Mouse (Mus musculus): ENCODE measurements around the gene Thsd4.
A peak's percentile ranks its signal among the peaks of the same experiment; 100 is the strongest.
"Not testable (repeated sequence)": the region's sequence is repeated elsewhere in the genome, so short reads cannot be mapped to it uniquely, and the experiment has no call there.

Gene Thsd4

GRCm38 (mm10) chr9:60305204-60305840 lies 216.5 kb downstream of the Thsd4 start:
- no peak for DNase-seq

DNA sequence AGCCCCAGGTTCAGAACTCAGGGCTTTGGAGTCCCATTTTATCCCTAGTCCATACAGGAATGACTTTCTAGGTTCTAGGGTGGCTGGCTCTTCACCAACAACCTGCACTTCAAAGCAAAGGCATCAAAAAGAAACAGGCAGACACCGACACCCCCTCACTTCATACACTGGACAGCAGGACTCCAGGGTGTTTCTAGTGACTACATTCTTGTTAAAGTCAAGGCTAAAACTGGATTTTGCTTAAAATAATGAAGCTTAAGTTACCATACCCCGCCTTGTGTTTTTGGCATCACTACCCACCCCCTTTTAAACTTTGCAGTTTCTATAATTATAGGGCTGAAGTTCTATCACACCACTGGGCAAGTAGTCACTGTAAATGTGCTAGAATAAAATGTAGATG lies 225.6 kb downstream of the Thsd4 start:
- no peak for DNase-seq

DNA sequence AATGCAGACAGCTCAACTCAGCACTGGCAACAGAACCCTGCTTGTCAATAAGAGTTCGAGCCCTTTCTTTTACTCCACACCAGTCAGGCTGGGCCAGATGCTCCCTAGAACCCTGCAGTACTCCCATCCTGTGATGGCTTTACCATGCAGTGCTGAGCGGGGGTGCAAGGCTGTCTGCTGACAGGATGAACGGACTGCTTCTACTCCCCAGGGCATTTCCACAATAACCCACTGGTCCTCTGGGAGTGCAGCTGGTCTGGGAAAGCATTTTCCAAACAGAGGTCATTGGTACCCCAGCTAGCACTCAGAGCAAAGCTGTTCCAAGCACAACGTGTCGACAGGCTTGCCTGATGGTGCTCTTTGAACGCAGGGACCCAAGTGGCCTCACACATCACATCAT lies 226.6 kb downstream of the Thsd4 start:
- no peak for DNase-seq

GRCm38 (mm10) chr9:60293129-60293528 lies 228.7 kb downstream of the Thsd4 start:
- no peak for DNase-seq

- DNase-seq = peak; percentile 43 to 77
These were observed 231.1 kb downstream of the Thsd4 start for GRCm38 (mm10) chr9:60290780-60291179.

GRCm38 (mm10) chr9:60288789-60289188 lies 233.1 kb downstream of the Thsd4 start:
- no peak for DNase-seq

GRCm38 (mm10) chr9:60286390-60286789 lies 235.5 kb downstream of the Thsd4 start:
- no peak for DNase-seq

- DNase-seq = no peak
These were observed 236.8 kb downstream of the Thsd4 start for GRCm38 (mm10) chr9:60285047-60285462.

GRCm38 (mm10) chr9:60284318-60284717 lies 237.5 kb downstream of the Thsd4 start:
- no peak for DNase-seq

GRCm38 (mm10) chr9:60283546-60283945 lies 238.3 kb downstream of the Thsd4 start:
- DNase-seq = peak; percentile 22 to 23

DNA sequence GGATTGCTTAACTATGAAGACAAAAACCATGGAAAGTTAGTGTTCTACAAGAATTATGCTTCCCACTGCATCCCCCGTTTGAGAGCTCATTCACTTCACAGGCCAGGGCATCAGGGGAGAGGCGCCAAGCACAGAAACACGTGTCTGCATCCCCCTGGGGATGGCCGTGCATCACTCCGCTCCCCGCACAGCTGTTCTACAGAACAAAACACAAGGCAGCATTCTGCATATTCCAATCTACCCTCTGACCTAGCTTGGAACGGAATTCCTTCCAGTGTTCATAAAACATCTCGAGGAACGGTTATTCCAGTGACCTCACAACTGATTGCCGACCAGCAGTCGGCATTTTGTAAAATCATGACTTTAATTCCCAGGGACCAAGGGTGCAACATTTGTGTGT lies 240.6 kb downstream of the Thsd4 start:
- peak; percentile 57 to 68 for DNase-seq

DNA sequence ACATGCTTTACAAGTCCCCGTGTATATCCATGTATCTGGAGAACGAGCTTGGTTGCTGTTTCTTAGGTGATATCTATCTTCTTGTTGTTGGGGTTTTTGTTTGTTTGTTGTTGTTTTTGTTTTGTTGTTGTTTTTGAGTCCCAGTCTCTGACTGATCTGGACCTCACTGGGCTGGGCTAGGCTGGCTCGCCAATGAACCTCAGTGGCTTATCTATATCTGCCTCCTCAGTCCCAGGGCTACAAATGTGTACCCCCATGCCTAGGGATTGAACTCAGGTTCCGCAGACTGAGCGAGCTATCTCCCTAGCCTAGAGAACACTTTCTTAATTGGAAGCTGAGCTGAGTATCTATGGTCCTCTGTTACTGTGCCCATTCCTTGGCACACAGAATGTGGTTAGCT lies 241.1 kb downstream of the Thsd4 start:
- DNase-seq = peak in 1 of 2 experiments; percentile 16

GRCm38 (mm10) chr9:60279556-60279955 lies 242.3 kb downstream of the Thsd4 start:
- DNase-seq = no peak

DNA sequence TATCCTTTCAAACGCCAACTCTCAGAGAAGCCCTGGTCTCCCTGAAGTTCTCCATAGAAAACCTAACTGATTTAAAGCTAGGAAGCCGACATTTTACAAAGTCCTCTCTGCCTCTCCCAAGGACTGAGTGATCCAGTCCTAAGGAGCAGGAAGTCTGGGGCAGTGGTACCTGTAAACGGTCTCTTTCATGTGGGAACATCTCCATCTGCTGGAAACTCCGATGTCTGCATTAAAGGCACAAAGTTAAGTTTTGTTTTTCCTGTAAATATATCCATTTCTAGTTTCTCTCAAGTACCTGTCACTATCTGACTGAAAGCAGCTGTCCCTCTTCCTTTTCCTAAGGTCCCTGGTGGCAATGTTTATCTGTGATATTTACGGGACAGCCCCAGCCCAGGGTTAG lies 245.5 kb downstream of the Thsd4 start:
- DNase-seq = peak; percentile 45 to 56

DNA sequence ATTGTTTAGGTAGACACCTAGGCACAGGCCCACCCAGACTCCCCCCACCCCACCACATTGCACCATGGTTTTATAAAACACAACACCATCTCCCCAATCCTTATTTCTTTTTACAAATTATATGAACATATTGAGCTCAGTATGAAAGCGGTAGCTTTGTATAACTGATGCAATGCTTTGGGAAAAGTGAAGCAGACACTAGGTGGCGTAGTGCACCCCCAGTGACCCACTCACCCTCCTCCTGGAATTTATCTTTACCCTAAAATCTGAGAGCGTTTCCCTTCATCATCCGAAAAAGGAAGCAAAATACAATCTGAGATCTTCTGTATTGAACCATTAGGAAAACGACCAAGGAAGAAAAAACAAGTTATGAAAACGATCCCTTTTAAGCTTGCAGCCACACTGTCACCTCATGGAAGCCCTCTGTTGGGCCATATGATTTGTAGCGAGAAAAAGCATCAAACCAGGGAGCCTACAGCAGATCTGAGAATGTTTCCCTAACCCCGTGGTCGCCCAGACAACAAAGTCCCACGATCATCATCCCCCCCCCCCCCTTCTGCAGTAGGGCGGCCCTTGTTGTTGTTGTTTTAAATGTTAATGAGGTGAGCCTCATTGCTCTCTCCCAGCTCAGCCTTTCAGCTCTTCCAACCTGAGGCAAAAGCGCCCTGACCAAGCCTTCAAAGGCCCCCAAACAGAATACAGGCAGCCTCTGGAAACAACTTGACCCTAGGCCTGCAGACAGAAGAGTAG lies 246.3 kb downstream of the Thsd4 start:
- peak in 1 of 2 experiments; percentile 53 for DNase-seq

DNA sequence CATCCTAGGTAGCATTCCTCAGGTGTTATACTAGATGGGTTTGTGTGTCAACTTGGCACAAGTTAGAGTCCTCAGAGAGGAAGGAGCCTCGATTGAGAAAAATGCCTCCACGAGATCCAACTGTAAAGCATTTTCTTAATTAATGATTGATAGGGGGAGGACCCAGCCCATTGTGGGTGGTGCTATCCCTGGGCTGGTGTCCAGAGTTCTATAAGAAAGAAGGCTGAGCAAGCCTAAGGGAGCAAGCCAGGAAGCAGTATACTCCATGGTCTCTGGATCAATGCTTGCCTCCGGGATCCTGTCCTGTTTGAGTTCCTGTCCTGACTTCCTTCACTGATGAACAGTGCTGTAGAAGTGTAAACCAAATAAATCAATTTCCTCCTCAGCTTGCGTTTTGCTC lies 247.3 kb downstream of the Thsd4 start:
- DNase-seq = peak; percentile 14 to 21

DNA sequence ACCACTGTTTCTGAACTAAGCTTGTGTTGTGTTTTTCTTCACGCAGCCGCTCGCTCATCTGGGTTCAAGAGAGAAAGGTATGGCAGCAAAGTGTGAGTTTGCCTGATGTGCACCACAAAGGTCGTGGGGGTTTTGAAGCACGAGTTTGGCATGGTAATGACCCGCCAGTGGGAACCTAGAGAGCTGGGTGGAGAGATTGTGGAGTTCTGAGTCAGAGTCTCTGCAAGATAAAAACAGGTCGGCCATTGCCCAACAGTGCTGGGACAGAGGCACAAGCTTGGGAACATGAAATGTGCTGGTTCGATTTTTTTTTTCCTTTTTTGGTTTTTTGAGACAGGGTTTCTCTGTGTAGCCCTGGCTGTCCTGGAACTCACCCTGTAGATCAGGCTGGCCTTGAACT lies 249.5 kb downstream of the Thsd4 start:
- not testable (repeated sequence) for DNase-seq

DNA sequence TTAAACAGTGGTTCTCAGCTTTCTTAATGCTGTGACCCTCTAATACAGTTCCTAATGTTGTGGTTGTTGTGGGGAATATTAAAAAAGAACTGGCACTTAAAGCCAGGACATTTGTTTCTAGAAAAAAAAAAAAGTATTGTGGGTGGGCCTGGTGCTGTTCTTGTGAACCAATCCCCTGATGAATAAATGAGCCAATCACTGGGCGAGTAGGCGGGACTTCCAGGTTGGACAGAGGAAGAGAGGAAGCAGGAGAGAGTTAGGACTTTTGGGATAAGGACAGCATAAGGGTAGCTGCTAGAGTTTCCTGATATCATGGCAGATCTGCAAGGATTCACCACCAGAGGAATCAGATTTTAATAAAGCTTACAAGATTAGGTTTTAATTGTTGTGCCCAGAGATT lies 249.9 kb downstream of the Thsd4 start:
- no peak for DNase-seq

DNA sequence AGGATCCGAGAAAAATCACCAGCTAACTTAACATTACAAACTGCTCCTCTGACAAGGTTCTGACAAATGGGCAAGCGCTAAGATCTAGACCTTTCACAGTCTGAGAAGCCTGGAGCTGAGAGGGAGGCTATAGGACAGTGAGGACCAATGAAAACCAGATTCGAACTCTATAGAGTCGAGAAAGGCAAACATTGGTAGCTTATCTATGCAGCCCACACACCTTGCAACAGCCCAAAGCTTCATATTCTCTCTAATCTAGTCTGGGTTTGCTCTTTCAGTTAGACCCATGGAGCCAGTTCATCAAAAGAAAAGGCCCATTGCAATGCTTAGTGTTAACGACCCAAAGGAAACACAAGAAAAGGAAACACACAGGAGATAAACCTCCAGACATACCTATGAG lies 252.0 kb downstream of the Thsd4 start:
- no peak for DNase-seq

GRCm38 (mm10) chr9:60267273-60267626 lies 254.6 kb downstream of the Thsd4 start:
- DNase-seq = no peak

- no peak for DNase-seq
These were observed 255.1 kb downstream of the Thsd4 start for GRCm38 (mm10) chr9:60266583-60267272.

DNA sequence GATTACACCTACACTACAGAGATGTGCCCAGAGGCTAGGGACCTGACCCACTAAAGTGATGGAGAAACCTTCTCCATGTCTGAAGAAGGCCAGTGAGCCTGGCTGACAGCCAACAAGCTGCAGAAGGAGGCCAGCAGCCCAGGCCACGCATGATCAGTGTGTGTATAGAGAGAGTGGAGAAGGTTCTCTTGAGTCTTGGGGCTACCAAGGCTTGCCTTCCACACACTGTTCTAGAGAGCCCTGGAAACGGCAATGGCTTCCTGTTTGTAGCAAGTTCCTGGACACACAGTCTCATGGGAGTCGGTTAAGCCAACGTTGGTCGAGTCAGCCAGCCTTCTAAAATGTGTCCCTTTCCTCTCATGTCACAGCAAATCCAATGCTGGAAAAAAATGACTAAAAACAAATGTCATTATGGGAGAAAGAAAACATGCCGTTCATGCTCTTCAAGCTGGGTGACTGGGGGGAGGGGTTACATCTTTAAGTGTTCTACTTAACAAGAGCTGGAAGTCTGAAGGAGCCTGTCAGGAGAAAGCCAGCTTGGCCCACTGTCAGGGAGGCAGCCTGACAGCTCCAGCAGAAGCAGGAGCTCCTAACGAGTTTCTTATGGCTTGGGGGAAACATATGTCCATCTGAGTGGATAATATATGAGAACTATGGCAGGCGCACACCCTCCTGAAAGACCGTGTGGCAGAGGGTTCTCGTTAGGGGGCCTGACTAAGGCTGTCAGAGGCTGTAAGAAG lies 257.1 kb downstream of the Thsd4 start:
- peak; percentile 49 to 53 for DNase-seq

- DNase-seq = peak in 1 of 2 experiments; percentile 8
These were observed 259.2 kb downstream of the Thsd4 start for GRCm38 (mm10) chr9:60262515-60263140.

All from kidney, postnatal 36 days (tissue).